Mouse (Mus musculus) bone marrow, adult 2 months (tissue): ENCODE data around the gene Ifitm3.

Experiments
- CTCF ChIP-seq: fragments of 200-500 bp; IDR thresholded peaks from 2 replicates; pipeline ENCODE4 v1.5.1; 2011; ENCODE audit warnings: low read length, control low read depth; ENCODE audit not compliant: control insufficient read depth, insufficient read depth
- POLR2A ChIP-seq: fragments of 200-500 bp; IDR thresholded peaks from 2 replicates; pipeline ENCODE4 v1.6.1; 2011; ENCODE audit warnings: low read depth, mild to moderate bottlenecking, control low read depth, low read length, borderline replicate concordance; ENCODE audit not compliant: control insufficient read depth

DNA sequence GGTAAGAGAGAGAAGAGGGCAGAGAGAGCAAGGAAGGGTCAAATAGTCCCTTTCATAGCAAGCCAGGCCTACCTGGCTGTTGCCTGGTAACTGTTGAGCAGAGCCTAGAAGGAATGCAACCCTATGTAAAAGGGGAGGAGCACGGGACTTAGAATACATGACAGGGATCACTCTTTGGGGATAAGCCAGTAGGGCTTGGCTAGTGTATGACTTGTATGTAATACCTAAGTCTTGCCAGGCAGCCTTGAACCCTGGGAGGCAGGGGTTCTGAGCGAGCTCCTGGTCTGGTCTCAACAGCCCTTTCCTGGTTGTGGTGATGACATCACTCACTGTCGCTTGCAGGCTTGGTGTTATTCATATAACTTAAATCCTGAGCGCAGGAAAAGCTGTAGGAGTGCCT is 21.5 kb downstream of the Ifitm3 start:
- TF ChIP-seq CTCF (no peak), POLR2A (no peak)
